Mouse (Mus musculus): ENCODE results near the gene Gm17660. TPM values are rescaled to one million over a fixed set of nuclear protein-coding genes. Genes with fewer than 3 reads are reported as not detected.

Gene Gm17660
- polyA plus RNA-seq (2015; fragmentation: Nextera tagmentation; extraction: Ambion mirVana), result not detected in 2 replicates

- H3K27me3 ChIP-seq (ENCODE audit: control insufficient read depth, insufficient read depth, low read length), result no peaks in the 10 kb centered on the region
- ATAC-seq (replicated peaks; ENCODE audit: extremely low read depth, insufficient read depth, low FRiP score), result no peak
Observed at GRCm38 (mm10) chr5:104077508-104077907, at the start of gene Gm17660. Gene Gm17660 (minus strand): TSS chr5:104077608.

DNA sequence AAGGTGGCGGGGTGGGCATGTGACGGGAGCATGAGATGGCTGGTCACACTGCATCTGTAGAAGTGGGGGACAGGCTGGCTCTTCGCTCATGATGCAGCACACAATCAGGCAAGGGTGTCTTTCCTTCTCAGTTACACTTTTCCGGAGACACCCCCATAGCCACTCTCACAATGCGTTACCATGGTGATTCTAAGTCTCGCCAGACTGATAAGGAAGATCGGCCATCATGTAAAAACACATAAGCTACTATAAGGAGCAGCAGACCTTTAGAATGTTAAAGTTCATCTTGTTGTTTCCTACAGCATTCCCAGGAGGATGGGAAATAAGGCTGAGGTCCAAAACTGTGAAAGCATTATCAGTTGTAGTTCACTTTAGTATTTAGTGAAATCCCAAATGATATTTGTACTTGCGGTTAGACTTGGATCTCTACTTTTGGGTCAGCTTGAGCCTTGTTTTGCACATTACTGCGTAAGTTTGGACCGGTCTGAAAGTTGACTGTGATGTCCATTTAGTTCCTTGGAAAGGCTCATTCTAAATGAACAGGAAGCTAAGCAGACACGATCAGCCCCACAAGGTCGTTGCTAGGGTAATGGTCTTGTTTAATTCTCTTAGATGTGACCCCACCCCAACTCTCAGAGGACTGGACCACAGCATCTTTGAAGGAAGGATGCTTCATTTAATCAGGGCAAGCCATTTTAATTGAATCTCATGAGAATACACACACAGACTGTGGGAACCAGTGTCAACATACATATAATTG is 49.3 kb upstream of the Gm17660 start:
- H3K4me3 ChIP-seq (ENCODE audit: low read length), result no peak overlapping the region
- peak; percentile 61 for ATAC-seq (replicated peaks; ENCODE audit: extremely low read depth, insufficient read depth, low FRiP score)
- 68% methylated on average over 12 of the region's 12 CpGs for WGBS
- H3K27ac ChIP-seq (ENCODE audit: low read length), result peak overlapping the region; percentile 38; the same call in 1 of the 2 replicates
- H3K4me1 ChIP-seq (ENCODE audit: control insufficient read depth, insufficient read depth, low read length), result peaks cover 2% of the 10 kb centered on the region; the same call in 1 of the 2 replicates
- no peaks in the 10 kb centered on the region for H3K36me3 ChIP-seq (ENCODE audit: control insufficient read depth, insufficient read depth)
- H3K9me3 ChIP-seq (replicated peaks; ENCODE audit: control insufficient read depth, low read length), result no peaks in the 10 kb centered on the region
- no peaks in the 10 kb centered on the region for H3K27me3 ChIP-seq (ENCODE audit: control insufficient read depth, insufficient read depth, low read length)
- no peak overlapping the region for H3K4me2 ChIP-seq (ENCODE audit: low read depth, low read length)
- no peak overlapping the region for H3K9ac ChIP-seq (ENCODE audit: low read length)

More at GRCm38 (mm10) chr5:104077508-104077907, at the start of gene Gm17660:
- Histone ChIP-seq H3K27ac (ENCODE audit: low read length) (no peak within 1 kb of the TSS), H3K4me1 (ENCODE audit: control insufficient read depth, insufficient read depth, low read length) (no peaks in the 10 kb centered on the region), H3K36me3 (ENCODE audit: control insufficient read depth, insufficient read depth) (no peaks in the 10 kb centered on the region), H3K4me3 (ENCODE audit: low read length) (no peak within 1 kb of the TSS), H3K4me2 (ENCODE audit: low read depth, low read length) (no peak within 1 kb of the TSS), H3K9me3 (replicated peaks; ENCODE audit: control insufficient read depth, low read length) (no peaks in the 10 kb centered on the region), H3K9ac (ENCODE audit: low read length) (no peak within 1 kb of the TSS)
- 87% methylated on average over 7 of the region's 7 CpGs for WGBS

DNA sequence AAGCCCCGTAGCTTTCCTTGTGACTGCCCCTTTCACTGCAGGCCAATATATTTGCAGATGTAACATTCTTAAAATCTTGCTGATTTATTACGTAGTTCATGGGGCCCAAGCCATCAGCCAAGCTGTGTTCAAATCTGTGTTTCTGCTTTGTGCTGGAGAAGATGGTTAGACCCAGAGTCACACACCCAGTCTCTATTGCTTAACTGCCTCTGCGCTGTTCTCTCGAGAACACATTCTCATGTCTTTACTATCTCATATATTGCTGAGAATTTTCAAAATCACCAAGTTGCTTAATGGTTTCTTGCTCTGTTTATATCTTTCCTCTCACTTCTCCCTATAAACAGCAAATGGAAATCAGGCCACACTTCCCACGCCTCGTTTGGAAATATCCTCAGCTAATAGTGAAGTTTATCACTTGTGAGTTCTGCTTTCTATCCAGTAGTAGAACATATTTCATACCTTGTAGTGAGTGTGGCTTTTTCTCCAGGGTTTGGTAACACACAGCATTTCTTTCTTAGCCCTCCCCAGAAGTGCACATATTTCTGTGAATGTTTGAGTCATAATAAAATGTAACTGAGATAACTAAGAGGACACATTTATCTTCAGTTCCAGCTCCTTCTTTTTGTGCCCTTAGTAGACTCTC is 46.7 kb upstream of the Gm17660 start:
- Histone ChIP-seq H3K27me3 (ENCODE audit: control insufficient read depth, insufficient read depth, low read length) (no peaks in the 10 kb centered on the region), H3K4me1 (ENCODE audit: control insufficient read depth, insufficient read depth, low read length) (peaks cover 2% of the 10 kb centered on the region; the same call in 1 of the 2 replicates), H3K4me2 (ENCODE audit: low read depth, low read length) (no peak overlapping the region), H3K4me3 (ENCODE audit: low read length) (no peak overlapping the region), H3K9ac (ENCODE audit: low read length) (no peak overlapping the region), H3K36me3 (ENCODE audit: control insufficient read depth, insufficient read depth) (no peaks in the 10 kb centered on the region), H3K27ac (ENCODE audit: low read length) (no peak overlapping the region), H3K9me3 (replicated peaks; ENCODE audit: control insufficient read depth, low read length) (no peaks in the 10 kb centered on the region)
- ATAC-seq (replicated peaks; ENCODE audit: extremely low read depth, insufficient read depth, low FRiP score), result no peak
- 62% methylated on average over 6 of the region's 6 CpGs for WGBS

GRCm38 (mm10) chr5:104115890-104116289 is 38.5 kb upstream of the Gm17660 start:
- 50% methylated on average over 4 of the region's 4 CpGs for WGBS
- H3K4me2 ChIP-seq (ENCODE audit: low read depth, low read length), result no peak overlapping the region
- H3K4me1 ChIP-seq (ENCODE audit: control insufficient read depth, insufficient read depth, low read length), result peaks cover 30% of the 10 kb centered on the region
- H3K4me3 ChIP-seq (ENCODE audit: low read length), result no peak overlapping the region
- peak overlapping the region; percentile 72 for H3K27ac ChIP-seq (ENCODE audit: low read length)
- H3K36me3 ChIP-seq (ENCODE audit: control insufficient read depth, insufficient read depth), result no peaks in the 10 kb centered on the region
- H3K9me3 ChIP-seq (replicated peaks; ENCODE audit: control insufficient read depth, low read length), result no peaks in the 10 kb centered on the region
- no peaks in the 10 kb centered on the region for H3K27me3 ChIP-seq (ENCODE audit: control insufficient read depth, insufficient read depth, low read length)
- no peak; the same call in 1 of the 2 replicates for ATAC-seq (replicated peaks; ENCODE audit: extremely low read depth, insufficient read depth, low FRiP score)
- no peak overlapping the region for H3K9ac ChIP-seq (ENCODE audit: low read length)

- Histone ChIP-seq H3K4me1 (ENCODE audit: control insufficient read depth, insufficient read depth, low read length) (peaks cover 30% of the 10 kb centered on the region), H3K9me3 (replicated peaks; ENCODE audit: control insufficient read depth, low read length) (no peaks in the 10 kb centered on the region), H3K36me3 (ENCODE audit: control insufficient read depth, insufficient read depth) (no peaks in the 10 kb centered on the region), H3K27ac (ENCODE audit: low read length) (peak overlapping the region; percentile 90), H3K4me2 (ENCODE audit: low read depth, low read length) (peak overlapping the region; percentile 48), H3K27me3 (ENCODE audit: control insufficient read depth, insufficient read depth, low read length) (no peaks in the 10 kb centered on the region), H3K9ac (ENCODE audit: low read length) (peak overlapping the region; percentile 43; the same call in 1 of the 2 replicates), H3K4me3 (ENCODE audit: low read length) (peak overlapping the region; percentile 22)
- WGBS, result 19% methylated on average over 14 of the region's 14 CpGs
- ATAC-seq (replicated peaks; ENCODE audit: extremely low read depth, insufficient read depth, low FRiP score), result peak; percentile 67
Observed at GRCm38 (mm10) chr5:104115118-104115517, 37.7 kb upstream of the Gm17660 start.

DNA sequence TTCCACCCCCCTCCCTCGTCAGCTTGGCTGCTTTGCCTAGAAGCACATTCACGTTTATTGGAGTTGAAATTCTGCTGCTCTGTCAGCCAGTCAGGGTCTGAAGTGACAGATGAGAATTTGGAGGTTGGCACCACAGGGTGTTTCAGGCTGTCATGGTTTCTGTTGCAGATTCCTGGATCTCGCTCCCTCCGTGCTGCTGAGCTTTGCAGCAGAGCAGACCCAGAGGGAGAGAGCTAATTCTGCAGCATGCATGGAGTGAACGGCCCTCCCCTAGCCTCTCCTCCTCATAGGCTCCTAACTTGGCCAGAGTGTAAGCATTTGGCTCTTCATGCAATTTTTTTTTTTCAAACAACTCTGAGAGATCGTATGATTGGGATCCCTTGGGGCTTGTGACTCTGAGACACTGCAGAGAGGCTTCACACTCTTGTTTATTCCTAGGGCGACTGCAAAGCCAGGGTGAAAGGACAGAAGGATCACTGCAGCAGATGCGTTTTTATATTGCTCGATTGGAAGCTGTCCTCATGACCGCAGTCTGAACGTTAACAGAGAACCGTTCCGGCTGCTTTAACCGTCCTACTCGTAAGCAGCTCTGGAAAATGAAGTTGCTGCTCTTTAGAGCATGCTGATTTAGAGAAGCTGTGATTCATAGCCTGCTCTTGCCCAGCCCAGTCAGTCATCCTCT is 36.2 kb upstream of the Gm17660 start, which contains the start of gene Sparcl1:
TSS of gene Sparcl1 (minus strand) at position 243 of the 682 bp plus-strand sequence.
- H3K4me3 ChIP-seq (ENCODE audit: low read length), result peak within 1 kb of the TSS; percentile 52
- no peaks in the 10 kb centered on the region for H3K36me3 ChIP-seq (ENCODE audit: control insufficient read depth, insufficient read depth)
- H3K27ac ChIP-seq (ENCODE audit: low read length), result peak within 1 kb of the TSS; percentile 90
- peaks cover 43% of the 10 kb centered on the region for H3K4me1 ChIP-seq (ENCODE audit: control insufficient read depth, insufficient read depth, low read length)
- H3K9ac ChIP-seq (ENCODE audit: low read length), result peak within 1 kb of the TSS; percentile 73
- no peaks in the 10 kb centered on the region for H3K9me3 ChIP-seq (replicated peaks; ENCODE audit: control insufficient read depth, low read length)
- peak; percentile 24; the same call in 1 of the 2 replicates for ATAC-seq (replicated peaks; ENCODE audit: extremely low read depth, insufficient read depth, low FRiP score)
- 27% methylated on average over 15 of the region's 15 CpGs for WGBS
- peak within 1 kb of the TSS; percentile 58 for H3K4me2 ChIP-seq (ENCODE audit: low read depth, low read length)
- no peaks in the 10 kb centered on the region for H3K27me3 ChIP-seq (ENCODE audit: control insufficient read depth, insufficient read depth, low read length)

DNA sequence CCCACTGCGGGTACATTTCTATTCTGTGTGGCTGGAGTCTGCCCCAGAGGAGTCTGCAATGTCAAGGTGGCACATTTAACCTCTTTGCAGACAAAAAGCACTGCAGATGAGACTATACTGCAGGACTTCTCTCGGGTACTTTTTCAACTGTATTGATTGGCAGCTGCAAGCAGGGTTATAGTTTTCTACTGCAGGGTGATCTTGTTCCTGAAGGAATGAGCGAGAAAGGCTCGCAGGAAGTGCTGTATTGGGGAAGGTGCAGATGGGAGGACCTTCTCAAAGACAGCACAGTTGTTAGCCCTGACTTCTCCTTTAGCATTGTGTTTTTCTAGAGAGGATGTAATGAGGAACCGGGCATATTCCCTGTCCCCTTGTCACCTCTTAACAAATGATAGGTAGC is 35.1 kb upstream of the Gm17660 start:
- 36% methylated on average over 5 of the region's 5 CpGs for WGBS
- peaks cover 54% of the 10 kb centered on the region for H3K4me1 ChIP-seq (ENCODE audit: control insufficient read depth, insufficient read depth, low read length)

DNA sequence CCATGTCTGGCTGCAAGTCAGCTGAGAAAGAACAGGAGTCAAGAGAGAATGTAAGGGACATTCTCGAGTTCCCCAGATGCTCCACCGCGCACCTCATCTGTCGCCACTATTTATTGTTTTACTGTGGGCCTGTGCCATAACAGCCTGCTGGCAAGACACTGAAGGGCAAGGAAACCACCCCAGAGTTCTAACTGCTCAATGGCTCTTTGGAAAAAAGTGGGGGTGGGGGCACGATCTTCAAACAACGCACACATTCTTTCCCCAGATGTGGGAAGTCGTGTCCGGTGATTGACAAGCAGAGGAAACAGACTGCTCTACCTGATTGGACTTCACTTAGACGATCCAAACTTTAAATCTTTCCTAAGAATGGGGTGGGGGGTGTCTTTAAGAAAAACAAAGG is 34.6 kb upstream of the Gm17660 start:
- peak overlapping the region; percentile 73 for H3K9ac ChIP-seq (ENCODE audit: low read length)
- ATAC-seq (replicated peaks; ENCODE audit: extremely low read depth, insufficient read depth, low FRiP score), result no peak
- H3K4me3 ChIP-seq (ENCODE audit: low read length), result peak overlapping the region; percentile 47
- WGBS, result 10% methylated on average over 9 of the region's 9 CpGs
- no peaks in the 10 kb centered on the region for H3K36me3 ChIP-seq (ENCODE audit: control insufficient read depth, insufficient read depth)
- no peaks in the 10 kb centered on the region for H3K9me3 ChIP-seq (replicated peaks; ENCODE audit: control insufficient read depth, low read length)
- H3K4me1 ChIP-seq (ENCODE audit: control insufficient read depth, insufficient read depth, low read length), result peaks cover 55% of the 10 kb centered on the region
- peak overlapping the region; percentile 58 for H3K4me2 ChIP-seq (ENCODE audit: low read depth, low read length)
- H3K27me3 ChIP-seq (ENCODE audit: control insufficient read depth, insufficient read depth, low read length), result no peaks in the 10 kb centered on the region
- H3K27ac ChIP-seq (ENCODE audit: low read length), result peak overlapping the region; percentile 89

More for the DNA sequence above, 35.1 kb upstream of the Gm17660 start:
- Histone ChIP-seq H3K27ac (ENCODE audit: low read length) (peak overlapping the region; percentile 89), H3K9me3 (replicated peaks; ENCODE audit: control insufficient read depth, low read length) (no peaks in the 10 kb centered on the region), H3K4me3 (ENCODE audit: low read length) (peak overlapping the region; percentile 47), H3K4me2 (ENCODE audit: low read depth, low read length) (peak overlapping the region; percentile 58), H3K9ac (ENCODE audit: low read length) (peak overlapping the region; percentile 73), H3K36me3 (ENCODE audit: control insufficient read depth, insufficient read depth) (no peaks in the 10 kb centered on the region), H3K27me3 (ENCODE audit: control insufficient read depth, insufficient read depth, low read length) (no peaks in the 10 kb centered on the region)
- ATAC-seq (replicated peaks; ENCODE audit: extremely low read depth, insufficient read depth, low FRiP score), result no peak
